Mouse (Mus musculus) kidney, adult 2 months (tissue): ENCODE data around the gene Gpr152. TPM values are rescaled to one million over a fixed set of nuclear protein-coding genes. Genes with fewer than 3 reads are reported as not detected.
"Not testable (repeated sequence)": the region's sequence is repeated elsewhere in the genome, so short reads cannot be mapped to it uniquely, and the experiment has no call there.

ENCODE experiments used
- DNase-seq: peaks from one replicate; pipeline ENCODE4 v3.0.0; 2021
- H3K27ac ChIP-seq: fragments of 200-500 bp; 2 replicates; pipeline ENCODE4 v1.5.1; 2012; ENCODE audit warnings: low read depth, low read length, control low read depth, inconsistent platforms; ENCODE audit not compliant: insufficient read depth
- H3K27me3 ChIP-seq: fragments of 200-500 bp; replicated peaks from 2 replicates; pipeline ENCODE4 v1.6.1; 2012; ENCODE audit warnings: mild to moderate bottlenecking, moderate library complexity, low read length, inconsistent platforms; ENCODE audit not compliant: control insufficient read depth, insufficient read depth
- H3K36me3 ChIP-seq: fragments of 200-500 bp; 2 replicates; pipeline ENCODE4 v1.6.1; 2012; ENCODE audit warnings: mild to moderate bottlenecking, moderate library complexity, low read length, inconsistent platforms; ENCODE audit not compliant: control insufficient read depth, insufficient read depth
- H3K4me1 ChIP-seq: fragments of 200-500 bp; 2 replicates; pipeline ENCODE4 v1.6.1; 2011; ENCODE audit warnings: low read length; ENCODE audit not compliant: control insufficient read depth, insufficient read depth
- H3K4me3 ChIP-seq: fragments of 200-500 bp; 2 replicates; pipeline ENCODE4 v1.5.1; 2011; ENCODE audit warnings: mild to moderate bottlenecking, low read depth, low read length, control low read depth; ENCODE audit not compliant: insufficient read depth
- CTCF ChIP-seq: fragments of 200-500 bp; conservative IDR thresholded peaks from 2 replicates; pipeline ENCODE4 v1.5.1; 2011; ENCODE audit warnings: low read depth, mild to moderate bottlenecking, control low read depth, low read length, moderate library complexity, mixed read lengths; ENCODE audit not compliant: insufficient read depth, insufficient read length
- POLR2A ChIP-seq: fragments of 200-500 bp; IDR thresholded peaks from one replicate; pipeline ENCODE4 v1.6.1; 2011; ENCODE audit warnings: low read depth, low read length, control low read depth
- WGBS: fragments of 180-500 bp; shearing (Covaris S2); methylation state at CpG from one replicate; pipeline ENCODE4 v1.1.7; 2018; 5-methylcytosine and 5-hydroxymethylcytosine counted together
- polyA plus RNA-seq: library from polyadenylated mRNA; depleted of rRNA; stranded (reverse); fragments of >200 nt; gene quantifications from 2 replicates; pipeline ENCODE4 v1.2.3, GENCODE M21; 2012

The Gpr152 gene
- polyA plus RNA-seq, 1 experiment, result 0.05 TPM

GRCm38 (mm10) chr19:4131075-4131474 is 8.5 kb upstream of the Gpr152 start:
- no peak for DNase-seq
- Histone ChIP-seq H3K4me3 (no peak overlapping the region), H3K27ac (no peak overlapping the region), H3K4me1 (peaks cover 6% of the 10 kb centered on the region; the same call in 1 of the 2 replicates), H3K27me3 (no peaks in the 10 kb centered on the region), H3K36me3 (no peaks in the 10 kb centered on the region; the same call in 1 of the 2 replicates)
- WGBS, result 90% methylated on average over 5 of the region's 5 CpGs
- no peak for TF ChIP-seq CTCF
- no peak for TF ChIP-seq POLR2A

GRCm38 (mm10) chr19:4131768-4132167 is 7.8 kb upstream of the Gpr152 start:
- no peak for DNase-seq
- H3K36me3 ChIP-seq, result no peaks in the 10 kb centered on the region; the same call in 1 of the 2 replicates
- no peaks in the 10 kb centered on the region for H3K27me3 ChIP-seq
- TF ChIP-seq POLR2A, result no peak
- no peak; the same call in 1 of the 2 replicates for TF ChIP-seq CTCF
- H3K27ac ChIP-seq, result no peak overlapping the region
- 87% methylated on average over 2 of the region's 2 CpGs for WGBS
- H3K4me3 ChIP-seq, result no peak overlapping the region
- peaks cover 1% of the 10 kb centered on the region; the same call in 1 of the 2 replicates for H3K4me1 ChIP-seq

GRCm38 (mm10) chr19:4134354-4134753 is 5.2 kb upstream of the Gpr152 start:
- no peak for DNase-seq
- no peak for TF ChIP-seq POLR2A
- TF ChIP-seq CTCF, result no peak
- H3K27me3 ChIP-seq, result no peaks in the 10 kb centered on the region
- H3K36me3 ChIP-seq, result no peaks in the 10 kb centered on the region
- no peaks in the 10 kb centered on the region for H3K4me1 ChIP-seq
- WGBS, result 74% methylated on average over 4 of the region's 4 CpGs
- H3K27ac ChIP-seq, result no peak overlapping the region
- no peak overlapping the region for H3K4me3 ChIP-seq

GRCm38 (mm10) chr19:4135229-4135962 is 4.2 kb upstream of the Gpr152 start:
- not testable (repeated sequence) for H3K27ac ChIP-seq, H3K36me3 ChIP-seq, H3K27me3 ChIP-seq, H3K4me1 ChIP-seq, H3K4me3 ChIP-seq, DNase-seq
- WGBS, result 86% methylated on average over 6 of the region's 6 CpGs

GRCm38 (mm10) chr19:4135963-4136345 is 3.6 kb upstream of the Gpr152 start:
- not testable (repeated sequence) for H3K27ac ChIP-seq, H3K4me3 ChIP-seq, H3K4me1 ChIP-seq, DNase-seq, H3K36me3 ChIP-seq, H3K27me3 ChIP-seq
- TF ChIP-seq CTCF, result peak; percentile 48
- 19% methylated on average over 8 of the region's 8 CpGs for WGBS

- Histone ChIP-seq H3K4me3 (no peak overlapping the region), H3K36me3 (no peaks in the 10 kb centered on the region), H3K27ac (no peak overlapping the region), H3K4me1 (no peaks in the 10 kb centered on the region), H3K27me3 (no peaks in the 10 kb centered on the region)
- no peak for TF ChIP-seq CTCF
- no peak for DNase-seq
- 83% methylated on average over 5 of the region's 5 CpGs for WGBS
Observed at GRCm38 (mm10) chr19:4136463-4136862, 3.1 kb upstream of the Gpr152 start.

GRCm38 (mm10) chr19:4137913-4138312 is 1.7 kb upstream of the Gpr152 start:
- TF ChIP-seq POLR2A, result no peak
- no peak for TF ChIP-seq CTCF
- no peak overlapping the region for H3K4me3 ChIP-seq
- H3K27ac ChIP-seq, result no peak overlapping the region
- H3K27me3 ChIP-seq, result no peaks in the 10 kb centered on the region
- no peaks in the 10 kb centered on the region for H3K36me3 ChIP-seq
- no peak for DNase-seq
- WGBS, result 80% methylated on average over 5 of the region's 5 CpGs
- H3K4me1 ChIP-seq, result no peaks in the 10 kb centered on the region
